Mouse (Mus musculus) left cerebral cortex, adult 9 months (tissue): ENCODE measurements around the gene Jarid2.

ENCODE experiments used
- DNase-seq, 2 experiments: peaks; one replicate each; pipeline ENCODE4 v3.0.0; 2022; ENCODE audit warnings: low spot score in 2 of 2

The Jarid2 gene

DNA sequence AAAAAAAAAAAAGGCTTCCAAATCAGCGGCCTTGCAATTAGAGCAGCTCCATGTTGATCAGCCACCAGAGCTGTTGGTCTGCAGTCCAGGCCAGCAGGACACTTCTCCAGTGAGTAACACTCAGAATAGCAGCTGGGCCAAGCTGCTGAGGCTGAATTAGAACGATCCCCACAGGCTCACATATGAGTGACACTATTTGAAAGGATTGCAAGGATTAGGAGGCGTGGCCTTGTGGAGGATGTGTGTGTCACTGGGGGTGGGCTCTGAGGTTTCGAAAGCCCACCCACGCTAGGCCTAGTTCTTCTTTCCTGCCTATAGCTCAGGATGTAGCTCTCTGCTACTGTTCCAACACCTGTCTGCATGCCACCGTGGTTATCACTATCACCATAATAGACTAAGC, 226.5 kb downstream of the Jarid2 start:
- no peak for DNase-seq

GRCm38 (mm10) chr13:44957049-44957448, 227.8 kb downstream of the Jarid2 start:
- DNase-seq = no peak

DNA sequence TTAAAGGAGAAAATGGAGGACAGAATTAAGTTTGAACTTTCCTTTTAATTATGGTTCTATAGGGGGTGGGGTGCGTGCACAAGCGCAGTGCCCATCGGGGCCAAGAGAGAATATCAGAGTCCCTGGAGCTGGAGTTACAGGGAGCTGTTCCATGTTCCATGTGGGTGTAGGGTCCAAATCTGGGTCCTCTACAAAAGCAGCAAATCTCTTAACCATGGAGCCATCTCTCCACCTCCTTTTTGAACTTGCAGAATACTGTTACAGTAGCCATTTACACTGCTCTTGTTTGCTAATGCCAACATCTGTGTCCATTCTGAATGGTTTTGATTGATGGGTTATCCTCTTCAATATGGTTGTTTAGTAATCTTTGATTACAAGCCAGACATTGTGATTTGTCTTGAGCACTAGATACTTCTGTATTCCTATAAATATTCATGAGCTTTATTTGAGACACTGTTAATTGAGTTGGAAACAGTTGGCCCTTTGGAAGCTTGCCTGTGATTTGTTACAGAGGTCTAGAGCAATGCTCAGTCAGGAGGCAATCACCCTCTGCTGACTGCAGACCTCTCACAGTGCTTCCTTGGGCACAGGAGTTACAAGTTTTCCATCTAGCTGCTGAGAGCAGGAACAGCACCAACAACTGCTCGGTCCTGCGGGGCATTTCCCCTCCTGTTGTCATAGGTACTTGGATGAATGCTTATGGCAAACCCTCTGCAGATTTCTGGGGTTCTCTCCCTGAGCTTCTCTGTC, 231.4 kb downstream of the Jarid2 start:
- DNase-seq = no peak
